Mouse (Mus musculus): Measurements from ENCODE around the gene Clcn3. TPM values are rescaled to one million over a fixed set of nuclear protein-coding genes. Genes with fewer than 3 reads are reported as not detected.
"Not testable (repeated sequence)": the region's sequence is repeated elsewhere in the genome, so short reads cannot be mapped to it uniquely, and the experiment has no call there.

The Clcn3 gene
- 100 to 1,000 TPM; 121 to 138 (median 128) TPM for total RNA-seq (2022)

- peak; percentile 94 to 98 for DNase-seq (ENCODE audit: low spot score in 2 of 2)
Measured at GRCm38 (mm10) chr8:60982701-60983687, at the start of gene Clcn3. TSS of gene Clcn3 (minus strand) at chr8:60983300.

GRCm38 (mm10) chr8:60996468-60996867 lies 13.4 kb upstream of the Clcn3 start:
- DNase-seq (ENCODE audit: low spot score in 2 of 2), result no peak

- no peak for DNase-seq (ENCODE audit: low spot score in 2 of 2)
Measured at GRCm38 (mm10) chr8:60993639-60993986, 10.5 kb upstream of the Clcn3 start.

GRCm38 (mm10) chr8:60992910-60993638 lies 10.0 kb upstream of the Clcn3 start, which contains the start of gene Nek1:
TSS of gene Nek1 (plus strand) at chr8:60993195.
- peak; percentile 94 to 96 for DNase-seq (ENCODE audit: low spot score in 2 of 2)

- peak in 1 of 2 experiments; percentile 63 for DNase-seq (ENCODE audit: low spot score in 2 of 2)
Measured at GRCm38 (mm10) chr8:60992561-60992909, 9.4 kb upstream of the Clcn3 start.

- not testable (repeated sequence) for DNase-seq (ENCODE audit: low spot score in 2 of 2)
Measured at GRCm38 (mm10) chr8:60984260-60985010, 1.3 kb upstream of the Clcn3 start.

GRCm38 (mm10) chr8:60983688-60984079 lies 584 bp upstream of the Clcn3 start:
- peak; percentile 32 to 47 for DNase-seq (ENCODE audit: low spot score in 2 of 2)

GRCm38 (mm10) chr8:60981388-60981787 lies 1.7 kb downstream of the Clcn3 start:
- DNase-seq (ENCODE audit: low spot score in 2 of 2), result no peak

- no peak for DNase-seq (ENCODE audit: low spot score in 2 of 2)
Measured at GRCm38 (mm10) chr8:60978496-60978895, 4.6 kb downstream of the Clcn3 start.

GRCm38 (mm10) chr8:60976818-60977217 lies 6.3 kb downstream of the Clcn3 start:
- DNase-seq (ENCODE audit: low spot score in 2 of 2), result no peak

- DNase-seq (ENCODE audit: low spot score in 2 of 2), result no peak
Measured at GRCm38 (mm10) chr8:60974837-60975236, 8.3 kb downstream of the Clcn3 start.

GRCm38 (mm10) chr8:60973448-60973847 lies 9.7 kb downstream of the Clcn3 start:
- no peak for DNase-seq (ENCODE audit: low spot score in 2 of 2)

- DNase-seq (ENCODE audit: low spot score in 2 of 2), result no peak
Measured at GRCm38 (mm10) chr8:60971808-60972207, 11.3 kb downstream of the Clcn3 start.

GRCm38 (mm10) chr8:60969091-60969490 lies 14.0 kb downstream of the Clcn3 start:
- no peak for DNase-seq (ENCODE audit: low spot score in 2 of 2)

GRCm38 (mm10) chr8:60965741-60966140 lies 17.4 kb downstream of the Clcn3 start:
- DNase-seq (ENCODE audit: low spot score in 2 of 2), result no peak

GRCm38 (mm10) chr8:60965306-60965705 lies 17.8 kb downstream of the Clcn3 start:
- no peak for DNase-seq (ENCODE audit: low spot score in 2 of 2)

GRCm38 (mm10) chr8:60964518-60964917 lies 18.6 kb downstream of the Clcn3 start:
- no peak for DNase-seq (ENCODE audit: low spot score in 2 of 2)

GRCm38 (mm10) chr8:60963931-60964330 lies 19.2 kb downstream of the Clcn3 start:
- DNase-seq (ENCODE audit: low spot score in 2 of 2), result no peak

- DNase-seq (ENCODE audit: low spot score in 2 of 2), result no peak
Measured at GRCm38 (mm10) chr8:60962763-60963162, 20.3 kb downstream of the Clcn3 start.

- no peak for DNase-seq (ENCODE audit: low spot score in 2 of 2)
Measured at GRCm38 (mm10) chr8:60956847-60957246, 26.3 kb downstream of the Clcn3 start.

- DNase-seq (ENCODE audit: low spot score in 2 of 2), result peak; percentile 52 to 85
Measured at GRCm38 (mm10) chr8:60954281-60955014, 28.7 kb downstream of the Clcn3 start.

Measured in left cerebral cortex, adult 8-10 months (tissue).